Mouse (Mus musculus) urinary bladder, postnatal 14 days (tissue): Measurements from ENCODE around the gene Ptpn20.
A peak's percentile ranks its signal among the peaks of the same experiment; 100 is the strongest.

Experiments
- DNase-seq: peaks from one replicate; pipeline ENCODE4 v3.0.0; 2021; ENCODE audit warnings: low spot score

The Ptpn20 gene

DNA sequence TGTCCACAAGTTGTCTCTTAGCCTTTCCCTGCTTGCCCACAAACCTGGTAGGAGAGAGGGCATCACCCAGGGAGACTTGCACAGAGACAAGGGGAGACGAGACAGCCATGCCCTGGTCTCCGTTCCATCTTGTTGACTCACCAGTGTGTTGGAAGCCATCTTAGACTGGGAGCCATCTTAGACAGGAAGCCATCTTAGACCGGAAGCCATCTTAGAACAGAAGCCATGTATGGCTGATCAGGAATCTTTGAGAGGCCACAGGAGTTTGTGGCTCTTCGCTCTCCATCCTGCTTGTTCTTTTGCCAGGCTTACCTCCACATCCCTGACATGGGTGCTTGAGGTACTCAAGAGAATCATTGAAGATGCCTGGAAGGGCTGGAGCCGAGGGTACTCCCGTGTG, 89.0 kb downstream of the Ptpn20 start:
- DNase-seq: no peak

DNA sequence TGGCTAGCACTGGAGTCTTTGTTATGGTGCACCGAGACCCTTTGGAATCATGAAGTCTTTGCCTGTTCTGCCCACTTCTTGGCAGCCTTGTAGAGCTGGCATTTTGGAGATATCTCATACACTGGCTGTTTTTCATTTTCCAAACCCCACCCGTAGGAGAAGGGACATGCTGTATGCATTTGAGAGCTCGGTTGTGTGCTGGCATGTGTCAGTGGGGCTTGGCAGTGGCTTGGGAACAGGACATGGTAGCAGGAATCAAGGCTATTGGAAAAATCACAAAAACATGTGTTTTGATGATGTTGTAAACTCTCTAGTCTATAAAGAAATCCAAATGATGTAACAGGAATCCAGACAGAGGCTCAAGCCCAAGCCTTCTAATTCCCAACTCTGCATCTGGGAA, 89.7 kb downstream of the Ptpn20 start:
- DNase-seq: no peak

DNA sequence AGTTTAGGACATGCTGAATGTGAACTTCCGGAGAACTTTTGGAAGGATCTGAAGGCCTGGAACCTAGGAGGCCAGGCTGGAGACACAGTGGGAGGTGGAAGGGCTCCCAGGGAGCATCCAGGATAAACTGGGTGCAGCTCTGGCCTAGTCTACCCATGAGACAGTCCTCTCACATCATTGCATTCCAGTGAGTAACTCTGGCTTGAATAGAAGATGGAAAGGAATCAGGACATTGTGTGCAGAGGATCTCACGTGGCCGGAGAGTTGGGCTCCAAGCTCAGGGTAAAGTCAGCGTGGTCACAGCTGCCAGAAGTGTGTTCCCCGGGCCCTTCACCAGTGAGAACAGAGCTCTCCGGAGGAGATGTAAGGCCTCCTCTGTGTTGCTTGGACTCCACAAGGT, 91.6 kb downstream of the Ptpn20 start:
- DNase-seq: peak; percentile 37

DNA sequence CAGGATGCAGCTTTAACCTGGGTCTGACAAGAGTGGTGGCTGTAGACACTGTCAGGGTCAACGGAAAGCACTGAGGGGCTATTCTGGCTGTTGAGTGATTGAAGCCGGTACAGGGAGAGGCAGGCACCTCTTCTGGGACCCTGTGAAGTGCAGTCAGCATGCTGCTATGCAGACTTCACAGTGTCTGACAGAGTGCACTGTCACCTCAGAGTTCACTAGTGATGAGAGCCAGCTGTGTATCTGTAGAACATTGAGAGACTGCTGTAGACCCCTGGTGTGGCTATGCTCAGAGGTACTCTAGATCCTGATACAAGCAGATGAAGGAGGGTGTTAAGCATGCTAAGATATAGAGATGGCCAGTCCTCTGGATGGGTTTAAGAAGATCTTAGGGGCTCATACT, 93.8 kb downstream of the Ptpn20 start:
- DNase-seq: no peak

DNA sequence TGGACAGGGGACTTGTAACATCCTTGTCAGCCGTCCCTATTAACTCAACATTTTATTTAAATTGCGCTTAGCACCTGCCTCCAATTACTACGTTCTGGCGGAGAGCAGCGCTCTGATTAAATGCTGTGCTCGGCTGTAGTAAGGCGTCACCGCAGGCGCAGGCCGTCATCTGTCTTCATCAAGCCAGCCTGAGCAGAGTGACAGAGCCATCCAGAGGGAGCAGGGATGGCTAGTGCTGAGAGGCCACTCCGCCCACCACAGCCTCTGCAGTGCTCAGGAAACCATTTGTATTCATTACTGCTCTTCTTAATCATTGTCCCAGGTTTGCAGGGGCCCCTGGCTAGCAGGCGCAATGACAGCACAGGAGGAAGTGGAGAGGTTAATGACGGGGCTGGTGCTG, 94.7 kb downstream of the Ptpn20 start:
- DNase-seq: no peak

DNA sequence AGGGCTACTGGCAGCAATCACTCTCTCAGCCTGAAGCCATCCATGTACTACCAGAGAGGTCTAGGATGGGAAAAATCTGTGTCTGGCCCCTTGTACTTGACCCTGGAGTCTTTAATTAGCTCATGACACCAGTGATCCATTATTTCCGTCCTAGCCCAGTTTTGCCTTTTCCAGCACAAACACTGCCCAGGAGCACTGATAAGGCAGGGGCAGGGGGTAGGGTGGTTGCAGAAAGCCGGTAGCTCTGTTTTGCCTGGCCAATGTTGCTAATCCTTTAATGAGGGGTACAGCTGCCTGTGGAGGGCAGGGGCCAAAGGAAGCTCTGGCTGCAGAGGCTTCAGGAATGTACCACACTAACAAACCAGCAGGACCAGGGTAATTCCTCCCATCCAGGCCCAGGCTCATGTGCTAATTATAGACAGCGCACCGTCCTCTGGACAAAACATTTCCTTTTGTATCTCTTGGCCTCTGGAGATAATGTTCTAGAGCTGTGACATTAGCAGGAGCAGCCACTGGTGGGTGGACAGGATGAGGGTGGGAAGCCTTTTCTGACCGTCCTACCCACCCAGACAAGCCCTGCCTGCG, 98.5 kb downstream of the Ptpn20 start:
- no peak for DNase-seq

DNA sequence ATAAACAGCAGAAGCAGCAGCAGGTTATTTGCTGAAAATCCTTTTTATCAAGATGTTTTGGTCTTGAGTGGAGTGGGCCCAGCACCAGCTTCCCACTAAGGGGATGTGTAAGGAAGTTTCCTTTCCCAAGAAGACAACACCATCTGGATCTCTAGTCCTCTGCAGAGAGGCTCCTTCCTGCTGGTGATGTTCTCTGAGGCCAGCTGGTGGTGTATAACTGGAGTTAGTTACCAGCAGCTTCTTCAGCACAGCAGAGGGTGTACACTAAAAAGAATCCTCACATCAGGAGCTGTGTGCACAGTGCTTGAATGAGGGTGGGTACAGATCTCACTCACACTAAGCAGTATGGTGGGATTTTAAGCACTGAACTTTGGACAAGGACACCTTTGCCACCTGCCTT, 100.0 kb downstream of the Ptpn20 start:
- DNase-seq: no peak
